Mouse (Mus musculus): ENCODE measurements at regions not wholly inside any gene's neighbourhood (a gene's known extent, or its start where the extent isn't known, plus 50 kb on each side); places are given as distances from the start of the nearest gene placed in this dataset.
A peak's percentile ranks its signal among the peaks of the same experiment; 100 is the strongest.

- H3K27ac ChIP-seq (replicated peaks) = no peak overlapping the region
- H3K4me3 ChIP-seq = no peak overlapping the region
- no peaks in the 10 kb centered on the region for H3K9me3 ChIP-seq
- H3K9ac ChIP-seq (replicated peaks) = no peak overlapping the region
- H3K27me3 ChIP-seq = no peaks in the 10 kb centered on the region; the same call in 1 of the 2 replicates
- H3K4me1 ChIP-seq = no peaks in the 10 kb centered on the region
- 66% methylated on average over 13 of the region's 13 CpGs for WGBS
- peak; percentile 91 for ATAC-seq (ENCODE audit: low FRiP score, low read depth)
- no peaks in the 10 kb centered on the region for H3K36me3 ChIP-seq
- no peak overlapping the region for H3K4me2 ChIP-seq (replicated peaks)
Measured at GRCm38 (mm10) chr5:118413428-118414282, 146.8 kb upstream of the Med13l start.

- 84% methylated on average over 7 of the region's 7 CpGs for WGBS
- no peak overlapping the region for H3K27ac ChIP-seq (replicated peaks)
- no peak overlapping the region for H3K4me2 ChIP-seq (replicated peaks)
- no peaks in the 10 kb centered on the region for H3K36me3 ChIP-seq
- peaks cover 17% of the 10 kb centered on the region for H3K27me3 ChIP-seq
- no peak overlapping the region for H3K9ac ChIP-seq (replicated peaks)
- peaks cover 12% of the 10 kb centered on the region for H3K4me1 ChIP-seq
- H3K4me3 ChIP-seq = no peak overlapping the region
- H3K9me3 ChIP-seq = no peaks in the 10 kb centered on the region
- no peak for ATAC-seq (ENCODE audit: low FRiP score, low read depth)
Measured at GRCm38 (mm10) chr5:118419344-118420037, 141.0 kb upstream of the Med13l start.

- Histone ChIP-seq H3K4me3 (peak overlapping the region; percentile 29), H3K36me3 (no peaks in the 10 kb centered on the region), H3K27ac (replicated peaks) (peak overlapping the region; percentile 55), H3K9ac (replicated peaks) (peak overlapping the region; percentile 35; the same call in 1 of the 2 replicates), H3K4me1 (peaks cover 18% of the 10 kb centered on the region), H3K9me3 (no peaks in the 10 kb centered on the region), H3K4me2 (replicated peaks) (peak overlapping the region; percentile 53), H3K27me3 (peaks cover 24% of the 10 kb centered on the region)
- 49% methylated on average over 32 of the region's 32 CpGs for WGBS
- peak; percentile 79 for ATAC-seq (ENCODE audit: low FRiP score, low read depth)
Measured at GRCm38 (mm10) chr5:118421884-118422821, 138.3 kb upstream of the Med13l start.

- H3K27ac ChIP-seq (replicated peaks) = no peak overlapping the region
- peaks cover 24% of the 10 kb centered on the region for H3K27me3 ChIP-seq
- no peak overlapping the region for H3K4me2 ChIP-seq (replicated peaks)
- no peak overlapping the region for H3K4me3 ChIP-seq
- H3K9ac ChIP-seq (replicated peaks) = no peak overlapping the region
- WGBS = 79% methylated on average over 3 of the region's 3 CpGs
- H3K36me3 ChIP-seq = no peaks in the 10 kb centered on the region
- H3K4me1 ChIP-seq = peaks cover 18% of the 10 kb centered on the region
- no peaks in the 10 kb centered on the region for H3K9me3 ChIP-seq
- no peak for ATAC-seq (ENCODE audit: low FRiP score, low read depth)
Measured at GRCm38 (mm10) chr5:118424177-118424576, 136.3 kb upstream of the Med13l start.

DNA sequence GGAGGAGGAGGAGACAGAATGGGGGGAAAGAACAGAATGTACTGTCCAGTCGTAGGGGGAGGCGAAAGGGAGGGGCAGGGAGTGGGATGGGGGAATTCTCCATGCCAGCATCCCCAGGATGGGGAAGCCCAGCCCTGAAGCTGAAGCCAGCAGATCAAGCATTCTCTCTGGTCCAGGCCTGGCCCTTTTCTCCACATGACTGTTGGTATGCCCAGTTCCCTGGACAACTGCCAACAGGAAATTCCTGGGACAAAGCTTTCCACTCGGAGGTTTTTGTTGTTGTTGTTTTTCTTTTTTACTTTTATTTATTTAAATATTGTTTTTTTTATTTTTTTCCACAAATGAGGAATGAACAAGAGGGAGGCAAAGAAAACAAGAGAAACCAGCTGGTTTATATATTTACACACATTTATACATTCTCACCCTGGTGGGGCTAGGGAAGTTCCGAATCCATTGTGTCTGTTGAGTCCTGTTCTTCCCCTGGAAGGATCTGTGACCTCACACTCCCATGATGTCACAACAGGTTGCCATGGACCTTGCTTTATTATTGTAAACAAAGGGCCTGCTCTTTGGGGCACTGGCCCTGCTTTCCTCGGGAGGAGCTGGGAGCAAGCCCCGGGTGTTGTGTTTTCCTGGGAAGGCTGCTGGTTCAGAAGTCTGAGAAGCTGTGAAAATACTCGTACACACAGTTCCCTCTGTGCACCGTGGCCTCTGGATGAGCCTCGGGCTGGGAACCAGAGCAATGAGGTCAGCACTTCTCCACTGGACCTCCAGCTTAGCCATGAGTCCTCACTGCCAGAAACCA is 135.5 kb upstream of the Med13l start:
- Histone ChIP-seq H3K9me3 (no peaks in the 10 kb centered on the region), H3K27ac (replicated peaks) (no peak overlapping the region), H3K27me3 (peaks cover 26% of the 10 kb centered on the region), H3K9ac (replicated peaks) (no peak overlapping the region), H3K36me3 (no peaks in the 10 kb centered on the region), H3K4me3 (no peak overlapping the region), H3K4me1 (peaks cover 18% of the 10 kb centered on the region), H3K4me2 (replicated peaks) (no peak overlapping the region)
- 53% methylated on average over 8 of the region's 9 CpGs for whole genome bisulfite sequencing
- ATAC-seq (ENCODE audit: low FRiP score, low read depth) = no peak

DNA sequence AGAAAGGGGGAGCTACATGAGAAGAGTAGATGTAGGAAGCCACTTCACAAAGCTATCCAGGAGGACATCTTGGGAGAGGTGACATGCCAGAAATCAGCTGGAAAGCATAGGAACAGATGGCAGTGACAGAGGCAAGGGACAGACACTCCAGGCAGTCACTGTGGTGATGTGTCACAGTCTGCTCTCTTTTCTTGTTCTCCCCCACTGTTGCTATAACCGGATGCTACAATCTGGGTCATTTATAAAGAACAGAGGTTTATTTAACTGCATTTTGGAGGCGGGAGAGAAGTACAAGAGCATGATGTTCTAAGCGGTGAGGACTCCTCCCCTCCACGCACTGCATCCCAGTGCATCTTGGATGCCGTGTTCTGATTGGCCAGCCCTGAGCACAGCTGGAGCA is 133.8 kb upstream of the Med13l start:
- peaks cover 16% of the 10 kb centered on the region for H3K4me1 ChIP-seq
- 0 out of 2 replicates have a peak, but pooled peaks cover 3% of the 10 kb centered on the region for H3K9me3 ChIP-seq
- ATAC-seq (ENCODE audit: low FRiP score, low read depth) = no peak
- H3K27ac ChIP-seq (replicated peaks) = no peak overlapping the region
- no peak overlapping the region for H3K4me2 ChIP-seq (replicated peaks)
- no peak overlapping the region for H3K9ac ChIP-seq (replicated peaks)
- 68% methylated on average over 5 of the region's 5 CpGs for WGBS
- no peak overlapping the region for H3K4me3 ChIP-seq
- H3K36me3 ChIP-seq = no peaks in the 10 kb centered on the region
- peaks cover 28% of the 10 kb centered on the region for H3K27me3 ChIP-seq

GRCm38 (mm10) chr5:118428323-118429095 is 132.0 kb upstream of the Med13l start:
- H3K4me3 ChIP-seq = no peak overlapping the region
- 0 out of 2 replicates have a peak, but pooled peaks cover 3% of the 10 kb centered on the region for H3K9me3 ChIP-seq
- no peak for ATAC-seq (ENCODE audit: low FRiP score, low read depth)
- H3K4me1 ChIP-seq = peaks cover 6% of the 10 kb centered on the region; the same call in 1 of the 2 replicates
- no peak overlapping the region for H3K27ac ChIP-seq (replicated peaks)
- H3K36me3 ChIP-seq = no peaks in the 10 kb centered on the region
- H3K27me3 ChIP-seq = peaks cover 26% of the 10 kb centered on the region
- no peak overlapping the region for H3K4me2 ChIP-seq (replicated peaks)
- no peak overlapping the region for H3K9ac ChIP-seq (replicated peaks)
- WGBS = 76% methylated on average over 18 of the region's 18 CpGs

- H3K27ac ChIP-seq (replicated peaks) = no peak overlapping the region
- WGBS = 72% methylated on average over 4 of the region's 4 CpGs
- H3K9ac ChIP-seq (replicated peaks) = no peak overlapping the region
- no peak overlapping the region for H3K4me2 ChIP-seq (replicated peaks)
- ATAC-seq (ENCODE audit: low FRiP score, low read depth) = no peak
- H3K4me1 ChIP-seq = peaks cover 21% of the 10 kb centered on the region
- no peaks in the 10 kb centered on the region for H3K36me3 ChIP-seq
- H3K9me3 ChIP-seq = 0 out of 2 replicates have a peak, but pooled peaks cover 3% of the 10 kb centered on the region
- no peak overlapping the region for H3K4me3 ChIP-seq
- peaks cover 55% of the 10 kb centered on the region for H3K27me3 ChIP-seq
Measured at GRCm38 (mm10) chr5:118433599-118433998, 126.9 kb upstream of the Med13l start.

DNA sequence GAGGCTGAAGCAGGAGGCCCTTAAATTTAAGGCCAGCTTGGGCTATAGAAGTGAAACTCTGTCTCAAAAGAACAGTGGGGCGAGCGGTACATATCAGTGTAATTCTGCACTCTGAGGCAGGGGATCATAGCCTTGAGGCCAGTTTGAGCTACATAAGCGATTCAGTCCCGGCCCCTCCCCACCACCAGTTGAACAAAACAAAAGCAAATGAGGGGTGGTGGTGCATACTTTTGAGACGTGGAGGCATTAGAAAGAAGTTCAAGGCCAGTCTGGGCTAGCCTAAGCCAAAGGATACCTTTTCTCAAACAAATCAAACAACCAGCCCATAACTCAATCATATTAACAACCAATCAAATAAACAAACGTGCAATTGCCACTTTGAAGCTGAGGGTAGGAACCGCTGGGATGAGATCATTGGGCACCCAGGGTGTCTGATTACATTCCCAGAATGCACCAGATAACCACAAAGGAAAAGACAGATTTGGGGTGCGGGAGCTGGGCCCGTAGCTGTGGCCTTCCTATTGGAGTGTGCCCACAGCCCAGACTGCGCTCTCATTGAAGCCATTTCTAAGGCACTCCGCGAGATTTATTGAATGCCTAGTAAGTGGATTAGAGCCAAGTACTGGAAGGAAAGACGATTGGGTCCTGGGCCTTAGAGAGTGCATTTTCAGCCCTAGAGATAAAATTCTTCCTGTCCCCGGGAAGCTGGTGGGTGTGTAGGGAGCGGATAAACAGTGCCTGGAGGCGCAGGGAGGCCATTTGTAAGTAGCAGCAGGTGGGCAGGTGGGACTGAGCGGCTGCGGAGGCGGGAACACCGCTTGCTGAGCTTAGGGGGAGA is 125.5 kb upstream of the Med13l start:
- WGBS = 14% methylated on average over 20 of the region's 20 CpGs
- no peak overlapping the region; the same call in 1 of the 2 replicates for H3K4me2 ChIP-seq (replicated peaks)
- H3K27me3 ChIP-seq = peaks cover 54% of the 10 kb centered on the region
- ATAC-seq (ENCODE audit: low FRiP score, low read depth) = no peak
- H3K9ac ChIP-seq (replicated peaks) = no peak overlapping the region
- no peak overlapping the region for H3K27ac ChIP-seq (replicated peaks)
- no peak overlapping the region for H3K4me3 ChIP-seq
- H3K4me1 ChIP-seq = peaks cover 21% of the 10 kb centered on the region
- no peaks in the 10 kb centered on the region for H3K36me3 ChIP-seq
- H3K9me3 ChIP-seq = 0 out of 2 replicates have a peak, but pooled peaks cover 3% of the 10 kb centered on the region

- Histone ChIP-seq H3K27me3 (peaks cover 52% of the 10 kb centered on the region), H3K9ac (replicated peaks) (no peak overlapping the region), H3K36me3 (no peaks in the 10 kb centered on the region), H3K4me1 (peaks cover 21% of the 10 kb centered on the region), H3K27ac (replicated peaks) (no peak overlapping the region), H3K9me3 (0 out of 2 replicates have a peak, but pooled peaks cover 3% of the 10 kb centered on the region), H3K4me2 (replicated peaks) (no peak overlapping the region; the same call in 1 of the 2 replicates), H3K4me3 (no peak overlapping the region)
- WGBS = 10% methylated on average over 7 of the region's 7 CpGs
- ATAC-seq (ENCODE audit: low FRiP score, low read depth) = no peak
Measured at GRCm38 (mm10) chr5:118435556-118435950, 124.9 kb upstream of the Med13l start.
